ENCODE assay signal across 9 mouse cellular contexts in genomic region chr19:3669100-3669499, GRCm38 (mm10). TPM values are rescaled to one million over a fixed set of nuclear protein-coding genes. Genes with fewer than 3 reads are reported as not detected.
DNase-seq lines count a peak whose midpoint lies in the region; ATAC-seq and TF ChIP-seq lines count a peak whose summit lies in the region.
"Had no signal": no experiment of that assay in that cellular context is flagged by ENCODE, and none has a peak within 500 bp of the region (broad histone marks: within the 10 kb centered on the region; RNA-seq: fewer than 3 reads in every experiment).

No protein-coding gene starts in this region.

- H3K27me3 ChIP-seq in hindbrain, embryonic 10.5 days (ENCODE audit: insufficient read depth, poor library complexity, severe bottlenecking), result no peaks in the 10 kb centered on the region
- no peaks in the 10 kb centered on the region for H3K27me3 ChIP-seq in hindbrain, embryonic 11.5 days (ENCODE audit: control insufficient read depth, insufficient read depth, low read length)
- no peaks in the 10 kb centered on the region for H3K27me3 ChIP-seq in liver, embryonic 12.5 days (replicated peaks)
- no peaks in the 10 kb centered on the region for H3K27me3 ChIP-seq in stomach, embryonic 15.5 days (replicated peaks)

- peaks cover 27% of the 10 kb centered on the region for H3K36me3 ChIP-seq in hindbrain, embryonic 10.5 days
- H3K36me3 ChIP-seq in hindbrain, embryonic 11.5 days (ENCODE audit: control insufficient read depth, insufficient read depth, low read length), result peaks cover 2% of the 10 kb centered on the region; the same call in 1 of the 2 replicates
- peaks cover 18% of the 10 kb centered on the region for H3K36me3 ChIP-seq in liver, embryonic 12.5 days
- peaks cover 17% of the 10 kb centered on the region; the same call in 1 of the 2 replicates for H3K36me3 ChIP-seq in stomach, embryonic 15.5 days

- no peak overlapping the region; the same call in 1 of the 2 replicates for H3K4me3 ChIP-seq in hindbrain, embryonic 10.5 days
- H3K4me3 ChIP-seq in hindbrain, embryonic 11.5 days (ENCODE audit: low read depth, low read length), result no peak overlapping the region
- no peak overlapping the region for H3K4me3 ChIP-seq in cortical plate, adult 2 months (ENCODE audit: insufficient read depth, low read length)
- H3K4me3 ChIP-seq in liver, embryonic 12.5 days, result no peak overlapping the region
- H3K4me3 ChIP-seq in stomach, embryonic 15.5 days (replicated peaks), result no peak overlapping the region

- intact Hi-C loops in heart, postnatal 36 days (cut with DNase I), result loop anchor here (2.0 kb wide), 1 partner anchor 16 kb away; no protein-coding TSS in a partner anchor

- peaks cover 47% of the 10 kb centered on the region for H3K4me1 ChIP-seq in hindbrain, embryonic 10.5 days (replicated peaks)
- H3K4me1 ChIP-seq in hindbrain, embryonic 11.5 days (replicated peaks; ENCODE audit: control insufficient read depth, insufficient read depth, low read length), result no peaks in the 10 kb centered on the region
- peaks cover 5% of the 10 kb centered on the region for H3K4me1 ChIP-seq in cortical plate, adult 2 months (ENCODE audit: control insufficient read depth, insufficient read depth, low read length)
- H3K4me1 ChIP-seq in liver, embryonic 12.5 days, result peaks cover 65% of the 10 kb centered on the region
- peaks cover 34% of the 10 kb centered on the region for H3K4me1 ChIP-seq in stomach, embryonic 15.5 days

- peak; percentile 29 for DNase-seq in hindbrain, embryonic 10.5 days (ENCODE audit: low spot score)
- DNase-seq in hindbrain, embryonic 11.5 days (ENCODE audit: low spot score), result no peak
- DNase-seq in heart, postnatal 36 days, result peak; percentile 62
- DNase-seq in spleen, adult 12 weeks (ENCODE audit: low spot score), result no peak
- DNase-seq in spleen, postnatal 10 days (ENCODE audit: low spot score in 2 of 2), result no peak

- H3K27ac ChIP-seq in hindbrain, embryonic 10.5 days, result peak overlapping the region; percentile 75
- H3K27ac ChIP-seq in hindbrain, embryonic 11.5 days (ENCODE audit: low read depth, low read length), result no peak overlapping the region
- peak overlapping the region; percentile 69 for H3K27ac ChIP-seq in cortical plate, adult 2 months (ENCODE audit: insufficient read depth, low read length)
- H3K27ac ChIP-seq in liver, embryonic 12.5 days, result peak overlapping the region; percentile 11
- H3K27ac ChIP-seq in stomach, embryonic 15.5 days, result peak overlapping the region; percentile 76
- H3K27ac ChIP-seq: liver, embryonic 14.5 days had no signal

- peaks cover 15% of the 10 kb centered on the region for H3K9me3 ChIP-seq in hindbrain, embryonic 10.5 days
- no peaks in the 10 kb centered on the region for H3K9me3 ChIP-seq in hindbrain, embryonic 11.5 days (ENCODE audit: control insufficient read depth, low read length)
- H3K9me3 ChIP-seq in liver, embryonic 12.5 days (replicated peaks), result 0 out of 2 replicates have a peak, but pooled peaks cover 4% of the 10 kb centered on the region
- no peaks in the 10 kb centered on the region for H3K9me3 ChIP-seq in stomach, embryonic 15.5 days

- ATAC-seq in hindbrain, embryonic 11.5 days (ENCODE audit: low FRiP score), result no peak
- no peak for ATAC-seq in liver, embryonic 12.5 days
- ATAC-seq in stomach, embryonic 15.5 days (ENCODE audit: insufficient read depth, low FRiP score, low read depth), result 0 out of 2 replicates have a peak, but pooled peaks have one; percentile 42

- TF ChIP-seq CTCF in cortical plate, adult 2 months (IDR thresholded peaks at IDR 0.05; ENCODE audit: extremely low read depth, insufficient read depth, low read length), result no peak

- H3K9ac ChIP-seq in hindbrain, embryonic 11.5 days (ENCODE audit: low read depth, low read length), result no peak overlapping the region
- H3K9ac ChIP-seq in liver, embryonic 12.5 days, result no peak overlapping the region
- no peak overlapping the region for H3K9ac ChIP-seq in stomach, embryonic 15.5 days
- H3K9ac ChIP-seq: liver, embryonic 14.5 days had no signal

- no peak for TF ChIP-seq POLR2A in cortical plate, adult 2 months (IDR thresholded peaks at IDR 0.05; ENCODE audit: extremely low read depth, insufficient read depth, low read length)

- WGBS in hindbrain, embryonic 10.5 days, result 71% methylated on average over 13 of the region's 13 CpGs
- 67% methylated on average over 13 of the region's 13 CpGs for WGBS in hindbrain, embryonic 11.5 days
- 22% methylated on average over 13 of the region's 13 CpGs for WGBS in liver, embryonic 12.5 days (ENCODE audit: insufficient replicate concordance)
- WGBS in stomach, embryonic 15.5 days, result 44% methylated on average over 13 of the region's 13 CpGs

- no peak overlapping the region for H3K4me2 ChIP-seq in hindbrain, embryonic 11.5 days (replicated peaks; ENCODE audit: low read depth, low read length)
- 0 out of 2 replicates have a peak overlapping the region, but pooled peaks have one; percentile 2 for H3K4me2 ChIP-seq in liver, embryonic 12.5 days
- 0 out of 2 replicates have a peak overlapping the region, but pooled peaks have one; percentile 6 for H3K4me2 ChIP-seq in stomach, embryonic 15.5 days

RNA-seq across cellular contexts. Expression of gene Lrp5, which starts 17.3 kb away (rescaled TPM):
- polyA plus RNA-seq in hindbrain, embryonic 10.5 days (2016; fragmentation: Nextera tagmentation; extraction: Ambion mirVana), result 3.1 and 3.5 TPM in 2 replicates
- 3.0 and 5.1 TPM in 2 replicates for polyA plus RNA-seq in hindbrain, embryonic 11.5 days (2014; fragmentation: Nextera tagmentation; extraction: Ambion mirVana)
- polyA plus RNA-seq in cortical plate, adult 2 months (2012; rRNA removed), result 3.1 and 3.4 TPM in 2 replicates
- 10 to 100 TPM; 51.3 to 60.3 TPM for total RNA-seq in heart, postnatal 36 days (2021)
- polyA plus RNA-seq in liver, embryonic 12.5 days (2016; fragmentation: Nextera tagmentation; extraction: Ambion mirVana), result 2.7 TPM in 2 replicates
- polyA plus RNA-seq in stomach, embryonic 15.5 days (2015; fragmentation: Nextera tagmentation; extraction: Ambion mirVana), result 5.3 and 6.2 TPM in 2 replicates

RNA-seq across cellular contexts. Expression of gene 1810055G02Rik, which starts 39.0 kb away (rescaled TPM):
- polyA plus RNA-seq in hindbrain, embryonic 10.5 days (2016; fragmentation: Nextera tagmentation; extraction: Ambion mirVana), result 45.7 and 46.9 TPM in 2 replicates
- 39.4 and 41.8 TPM in 2 replicates for polyA plus RNA-seq in hindbrain, embryonic 11.5 days (2014; fragmentation: Nextera tagmentation; extraction: Ambion mirVana)
- polyA plus RNA-seq in cortical plate, adult 2 months (2012; rRNA removed), result 44.7 and 44.8 TPM in 2 replicates
- total RNA-seq in heart, postnatal 36 days (2021), result 1 to 10 TPM; 7.3 to 7.5 TPM
- 16.4 and 16.5 TPM in 2 replicates for polyA plus RNA-seq in liver, embryonic 12.5 days (2016; fragmentation: Nextera tagmentation; extraction: Ambion mirVana)
- 31.6 and 35.9 TPM in 2 replicates for polyA plus RNA-seq in stomach, embryonic 15.5 days (2015; fragmentation: Nextera tagmentation; extraction: Ambion mirVana)

Comparison
In these comparisons a context has a peak if more than half of its experiments do, and no peak if none do; other contexts are left out.
1. DNase-seq: peak in hindbrain, embryonic 10.5 days (single experiment) and heart, postnatal 36 days (2 of 2); none in hindbrain, embryonic 11.5 days (single experiment), spleen, adult 12 weeks (single experiment) and spleen, postnatal 10 days (0 of 2).